Comparison of ENCODE assay signal across 13 mouse cellular contexts in the genomic region with DNA sequence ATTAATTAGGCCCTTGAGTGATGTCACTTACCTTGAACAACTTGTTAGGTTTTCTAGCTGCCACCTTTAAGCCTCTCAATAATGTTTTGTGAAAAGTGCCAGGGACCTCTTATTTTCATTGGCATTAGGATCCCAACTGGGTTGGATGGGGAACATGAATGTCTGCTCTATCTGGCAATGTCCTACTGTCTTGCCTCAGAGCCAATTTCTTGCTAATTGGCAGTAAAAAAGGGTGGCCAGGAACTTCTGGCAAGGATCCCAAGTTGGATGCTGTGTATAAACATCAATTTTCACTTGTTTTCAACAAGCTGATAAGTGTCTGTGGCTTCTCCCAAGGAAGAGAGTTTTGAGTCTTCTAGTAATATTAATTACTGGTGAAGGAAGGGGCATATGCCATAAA.
"Had no signal": no experiment of that assay in that cellular context is flagged by ENCODE, and none has a peak within 500 bp of the region (broad histone marks: within the 10 kb centered on the region; RNA-seq: fewer than 3 reads in every experiment).

No protein-coding gene starts in this region.

- DNase-seq: kidney, adult 8-10 months; kidney, postnatal 36 days; layer of hippocampus, adult 9-11 months; lung, adult 18-20 months; right cerebral cortex, adult 18-20 months; right cerebral cortex, postnatal 25 days; thymus, postnatal 4 days had no signal

- H3K27ac ChIP-seq: kidney, postnatal 0 days; limb, embryonic 15.5 days; liver, embryonic 14.5 days; midbrain, embryonic 12.5 days; neural tube, embryonic 15.5 days had no signal

- H3K9ac ChIP-seq: limb, embryonic 15.5 days; liver, embryonic 14.5 days; midbrain, embryonic 12.5 days; neural tube, embryonic 15.5 days had no signal

- H3K4me3 ChIP-seq: limb, embryonic 15.5 days; midbrain, embryonic 12.5 days; myocyte; neural tube, embryonic 15.5 days had no signal

- H3K4me2 ChIP-seq: limb, embryonic 15.5 days; midbrain, embryonic 12.5 days; neural tube, embryonic 15.5 days had no signal

- H3K36me3 ChIP-seq: limb, embryonic 15.5 days; midbrain, embryonic 12.5 days; neural tube, embryonic 15.5 days had no signal

- H3K27me3 ChIP-seq: limb, embryonic 15.5 days; midbrain, embryonic 12.5 days; neural tube, embryonic 15.5 days had no signal

- H3K4me1 ChIP-seq: limb, embryonic 15.5 days; midbrain, embryonic 12.5 days; neural tube, embryonic 15.5 days had no signal

- H3K9me3 ChIP-seq: limb, embryonic 15.5 days; midbrain, embryonic 12.5 days; neural tube, embryonic 15.5 days had no signal
